Mouse (Mus musculus) testis, adult 2 months (tissue): ENCODE measurements around the gene Gm11937.

ENCODE experiments used
- CTCF ChIP-seq: fragments of 200-500 bp; IDR thresholded peaks from 2 replicates; pipeline ENCODE4 v1.5.1; 2012; ENCODE audit warnings: low read depth, mild to moderate bottlenecking, inconsistent platforms, low read length, moderate library complexity; ENCODE audit not compliant: control insufficient read depth, insufficient read depth, insufficient replicate concordance
- POLR2A ChIP-seq: fragments of 200-500 bp; IDR thresholded peaks from 2 replicates; pipeline ENCODE4 v1.6.1; 2012; ENCODE audit warnings: low read depth, mild to moderate bottlenecking, inconsistent platforms, low read length, moderate library complexity; ENCODE audit not compliant: control insufficient read depth

DNA sequence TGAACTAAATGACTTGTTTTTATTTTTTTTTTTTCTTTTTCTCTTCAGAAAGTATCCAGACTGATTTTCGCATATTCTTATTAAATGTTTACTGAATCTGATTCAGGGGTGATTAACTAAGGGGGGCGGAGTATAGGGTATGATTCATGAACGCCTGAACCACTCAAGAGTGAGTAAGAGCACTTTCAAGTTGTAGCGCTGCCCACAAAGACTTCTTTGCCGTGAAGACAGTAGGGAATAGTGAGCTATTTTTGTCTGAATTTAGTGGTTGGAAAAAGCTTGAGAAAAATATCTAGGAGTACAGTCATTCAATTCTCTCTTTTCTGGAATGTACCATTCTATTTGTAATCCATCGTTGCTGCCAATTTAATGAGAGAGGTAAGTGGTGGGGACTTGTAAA is 28.4 kb downstream of the Gm11937 start:
- TF ChIP-seq CTCF: no peak
- no peak for TF ChIP-seq POLR2A
